Mouse (Mus musculus): ENCODE data around the gene Atxn2.

GRCm38 (mm10) chr5:121758341-121758740 is 47.2 kb downstream of the Atxn2 start:
- TF ChIP-seq CTCF (IDR thresholded peaks at IDR 0.05; ENCODE audit: borderline replicate concordance, control insufficient read depth, extremely low read depth, insufficient read depth, low read length, poor library complexity) (no peak), POLR2A (IDR thresholded peaks at IDR 0.05; ENCODE audit: control insufficient read depth, extremely low read depth, insufficient read depth, low read length, poor library complexity) (no peak)

All from thymus, adult 2 months (tissue).